Mouse (Mus musculus): ENCODE data around the gene Lhx2.

The Lhx2 gene

DNA sequence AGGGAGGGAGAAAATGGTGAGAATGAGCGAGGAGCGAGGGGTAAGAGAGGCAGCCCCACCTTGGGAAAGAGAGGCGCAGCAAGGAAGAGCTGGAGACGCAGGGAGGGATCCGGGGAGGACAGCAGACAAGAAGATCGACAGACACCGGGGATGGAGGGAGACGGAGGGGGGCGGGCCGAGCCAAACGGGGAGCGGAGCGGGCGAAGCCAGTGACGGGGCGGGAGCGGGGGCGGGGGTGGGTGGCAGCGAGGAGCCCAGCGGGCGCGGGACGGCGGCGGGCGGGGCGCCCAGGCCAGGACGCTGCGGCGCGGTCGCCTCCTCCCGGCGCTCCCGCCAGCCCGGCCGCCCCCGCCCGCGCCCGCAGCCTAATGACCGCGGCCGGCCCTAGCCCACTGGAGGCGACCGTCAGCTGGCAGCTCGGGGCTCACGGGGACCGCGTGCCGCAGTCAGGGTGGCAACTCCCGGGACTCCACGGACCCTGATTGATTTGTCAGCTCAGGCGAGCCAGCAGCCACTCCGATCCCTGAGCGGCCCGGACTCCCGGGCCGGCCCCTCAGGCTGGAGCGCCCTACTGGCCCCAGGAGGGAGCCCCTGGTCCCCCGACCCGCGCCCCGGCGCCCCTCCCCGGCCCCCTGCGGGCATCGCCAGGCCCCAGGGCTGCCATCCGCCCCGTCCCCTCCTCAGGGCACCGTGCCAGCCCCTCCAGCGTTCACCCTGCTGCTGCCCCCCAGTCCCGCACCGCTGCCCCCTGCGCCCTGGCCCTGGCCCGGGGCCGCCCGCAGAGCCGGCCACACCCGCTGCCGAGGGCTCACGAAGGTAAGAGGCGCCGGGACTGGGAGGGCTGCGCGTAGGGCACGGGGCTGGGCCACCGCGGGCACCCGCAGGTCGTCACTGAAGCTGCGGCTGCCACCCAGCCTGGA, at the start of gene Lhx2:
TSS of gene Lhx2 (plus strand) at position 292 of the 920 bp plus-strand sequence.
- in situ Hi-C loops (cut with MboI) = no loop called here

DNA sequence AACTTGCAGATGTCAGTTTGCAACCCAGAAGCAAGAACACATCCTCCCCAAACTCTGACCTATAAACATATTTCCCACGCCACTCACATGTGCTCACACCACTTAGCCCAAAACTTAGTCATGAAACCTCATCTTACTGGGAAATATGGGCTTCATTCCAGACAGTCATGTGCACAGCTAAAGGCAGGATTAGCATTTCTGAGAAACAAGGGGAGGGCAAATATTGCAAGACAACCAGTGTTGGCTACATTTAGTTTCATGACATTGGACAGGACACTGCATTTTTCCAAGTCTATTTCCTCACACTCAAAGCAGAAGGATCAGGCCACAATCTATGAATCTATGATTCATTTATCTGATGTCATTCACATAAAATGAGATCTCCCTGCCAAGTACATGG, 47.6 kb upstream of the Lhx2 start:
- in situ Hi-C loops (cut with MboI) = no loop called here

GRCm38 (mm10) chr2:38295939-38296338, 43.1 kb upstream of the Lhx2 start:
- in situ Hi-C loops (cut with MboI) = no loop called here

DNA sequence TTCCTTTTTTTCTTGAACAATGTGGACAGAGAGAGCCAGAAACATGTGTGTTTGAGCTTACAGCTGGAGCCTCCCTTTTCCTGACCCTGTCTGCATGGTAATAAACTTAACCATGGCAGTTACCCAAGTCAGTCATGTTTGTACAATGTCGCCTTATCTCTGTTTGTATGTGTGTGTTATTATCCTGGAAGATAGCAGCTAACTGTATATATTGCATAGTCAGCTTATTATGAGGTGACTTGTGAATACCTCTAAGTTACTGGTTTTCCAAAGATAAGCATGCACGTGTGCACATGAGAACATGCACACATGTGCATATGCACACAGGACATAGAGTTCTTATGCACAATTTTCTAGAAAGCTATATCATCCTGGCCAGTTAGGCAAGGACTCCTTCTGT, 38.1 kb upstream of the Lhx2 start:
- in situ Hi-C loops (cut with MboI) = no loop called here

GRCm38 (mm10) chr2:38305152-38305551, 33.9 kb upstream of the Lhx2 start:
- in situ Hi-C loops (cut with MboI) = no loop called here

GRCm38 (mm10) chr2:38312921-38313320, 26.2 kb upstream of the Lhx2 start:
- in situ Hi-C loops (cut with MboI) = no loop called here

DNA sequence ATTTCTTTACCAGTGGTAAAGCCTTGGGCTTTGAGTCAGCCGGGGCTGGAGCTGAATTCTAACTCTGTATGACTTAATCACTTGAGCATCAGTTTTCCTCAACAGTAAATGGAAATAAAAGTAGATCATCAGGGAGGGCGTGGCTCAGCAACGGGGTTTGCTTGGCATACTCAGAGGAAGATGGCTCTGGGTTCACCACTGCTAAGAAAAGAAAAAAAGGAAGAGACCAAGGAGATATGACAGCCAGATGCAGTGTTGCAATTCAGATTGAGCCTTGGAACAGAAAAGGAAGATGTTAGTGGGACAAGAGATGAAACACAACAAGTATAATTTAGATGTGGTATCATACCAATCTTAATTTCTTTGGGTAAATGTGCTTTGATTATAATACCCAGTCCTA, 25.7 kb upstream of the Lhx2 start:
- in situ Hi-C loops (cut with MboI) = no loop called here

GRCm38 (mm10) chr2:38319086-38319485, 20.0 kb upstream of the Lhx2 start:
- in situ Hi-C loops (cut with MboI) = no loop called here

GRCm38 (mm10) chr2:38320911-38321310, 18.2 kb upstream of the Lhx2 start:
- in situ Hi-C loops (cut with MboI) = no loop called here

- in situ Hi-C loops (cut with MboI) = no loop called here
Observed at GRCm38 (mm10) chr2:38323380-38323779, 15.7 kb upstream of the Lhx2 start.

DNA sequence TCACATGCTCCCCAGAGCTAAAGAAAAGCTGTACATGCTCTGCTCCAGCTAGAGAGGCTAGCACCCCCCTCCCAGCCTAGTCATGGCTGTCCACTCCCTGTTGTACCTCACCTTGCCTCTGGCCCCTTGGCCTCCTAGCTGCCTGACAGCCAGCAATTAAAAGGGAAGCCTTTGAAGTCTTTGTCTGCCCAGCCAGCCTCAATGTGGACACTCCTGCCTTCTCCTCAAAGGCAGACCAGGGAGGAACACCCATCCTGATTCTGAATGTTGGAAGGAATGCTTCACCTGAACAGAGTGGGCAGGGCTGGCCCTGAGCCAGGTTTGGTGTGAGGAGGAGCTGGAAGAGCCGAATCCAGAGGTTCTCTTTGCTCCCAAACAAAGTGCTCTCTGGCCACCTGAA, 12.4 kb upstream of the Lhx2 start:
- in situ Hi-C loops (cut with MboI) = no loop called here

DNA sequence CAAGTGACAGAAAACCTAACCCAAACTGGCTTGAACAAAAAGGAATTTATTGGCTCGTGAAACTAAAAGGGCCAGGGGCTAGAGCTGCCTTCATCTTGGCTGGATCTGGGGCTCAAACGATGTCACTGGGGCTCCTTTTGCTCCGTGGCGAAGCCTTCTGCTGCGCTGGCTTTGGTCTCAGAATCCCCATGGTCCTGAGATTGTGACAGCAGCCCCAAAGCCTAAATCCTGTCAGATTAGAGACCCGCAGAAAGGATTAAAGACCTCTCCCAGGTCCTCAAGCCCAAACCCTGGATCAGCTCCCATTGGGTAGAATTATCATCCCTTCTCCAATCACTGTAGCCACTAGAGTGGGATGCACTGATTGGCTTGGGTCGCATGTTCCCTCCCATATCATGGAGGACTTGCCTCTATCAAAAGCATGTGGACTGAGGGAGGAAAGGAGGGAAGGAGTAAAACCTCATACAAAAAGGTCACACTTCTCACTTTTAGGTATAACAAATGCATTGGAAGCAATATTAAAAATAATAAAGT, 5.4 kb upstream of the Lhx2 start:
- in situ Hi-C loops (cut with MboI) = no loop called here

- in situ Hi-C loops (cut with MboI) = no loop called here
Observed at GRCm38 (mm10) chr2:38336606-38337005, 2.5 kb upstream of the Lhx2 start.

DNA sequence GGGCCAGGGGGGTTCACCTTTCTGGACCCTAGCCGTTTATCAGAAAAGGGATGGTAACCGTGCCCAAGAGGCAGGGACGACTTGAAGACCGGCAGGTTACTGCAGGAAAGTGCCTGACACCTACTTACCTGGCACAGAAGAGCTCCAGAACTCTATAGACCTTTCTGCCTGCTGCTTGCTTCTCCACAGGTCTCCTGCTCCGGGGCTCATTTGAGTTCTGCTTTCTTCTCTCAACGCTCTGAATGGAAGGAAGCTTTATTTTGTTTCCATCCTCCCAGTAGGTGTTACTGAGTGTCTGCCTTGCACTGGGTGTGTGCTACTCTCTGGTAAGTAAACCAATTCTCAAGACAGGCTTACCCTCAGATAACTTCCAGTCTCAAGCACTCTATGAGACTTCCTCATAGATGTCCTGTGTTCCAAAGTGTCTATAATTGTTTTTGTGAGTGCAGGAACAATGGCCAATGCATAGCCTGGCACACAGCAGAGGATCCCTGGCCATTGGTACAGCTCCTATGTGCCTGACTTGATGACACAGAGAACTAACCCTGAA, 1.9 kb upstream of the Lhx2 start:
- in situ Hi-C loops (cut with MboI) = no loop called here

GRCm38 (mm10) chr2:38337681-38338080, 1.4 kb upstream of the Lhx2 start:
- in situ Hi-C loops (cut with MboI) = no loop called here

GRCm38 (mm10) chr2:38338348-38338932, 641 bp upstream of the Lhx2 start:
- in situ Hi-C loops (cut with MboI) = no loop called here

GRCm38 (mm10) chr2:38339910-38340625, 987 bp downstream of the Lhx2 start:
- in situ Hi-C loops (cut with MboI) = no loop called here

- in situ Hi-C loops (cut with MboI) = no loop called here
Observed at GRCm38 (mm10) chr2:38340626-38341200, 1.6 kb downstream of the Lhx2 start.

GRCm38 (mm10) chr2:38343573-38343972, 4.5 kb downstream of the Lhx2 start:
- in situ Hi-C loops (cut with MboI) = no loop called here

DNA sequence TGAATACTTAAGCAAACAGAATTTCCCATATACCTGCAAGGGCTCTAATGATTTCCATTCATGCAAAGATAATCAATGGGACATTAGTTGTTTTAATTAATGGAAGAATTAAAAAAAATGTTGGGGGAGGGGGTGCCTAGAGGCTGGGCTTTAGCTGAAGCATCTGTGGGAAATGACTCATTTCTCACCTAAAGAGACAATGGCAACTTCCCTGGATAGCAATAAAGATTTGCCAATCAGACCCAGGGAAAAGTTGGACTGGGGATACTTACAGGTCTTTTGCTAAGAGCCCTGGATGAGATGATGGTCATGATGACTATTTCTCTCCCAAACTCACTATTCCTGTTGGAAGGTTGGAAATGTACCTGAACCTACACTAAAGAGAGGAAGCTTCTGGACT, 5.6 kb downstream of the Lhx2 start:
- in situ Hi-C loops (cut with MboI) = no loop called here

- in situ Hi-C loops (cut with MboI) = no loop called here
Observed at GRCm38 (mm10) chr2:38346417-38346816, 7.3 kb downstream of the Lhx2 start.

Measured in mature B cell (primary cell).